In genomic region chr6:130092336-130092948, GRCm38 (mm10) we compare ENCODE assay signal across 42 mouse cellular contexts. TPM values are rescaled to one million over a fixed set of nuclear protein-coding genes. Genes with fewer than 3 reads are reported as not detected.
DNase-seq lines count a peak whose midpoint lies in the region; ATAC-seq and TF ChIP-seq lines count a peak whose summit lies in the region.
"Had no signal": no experiment of that assay in that cellular context is flagged by ENCODE, and none has a peak within 500 bp of the region (broad histone marks: within the 10 kb centered on the region; RNA-seq: fewer than 3 reads in every experiment).

No protein-coding gene starts in this region.

- no peaks in the 10 kb centered on the region for H3K4me1 ChIP-seq in liver, adult 2 months (ENCODE audit: control insufficient read depth, insufficient read depth, low read length)
- no peaks in the 10 kb centered on the region for H3K4me1 ChIP-seq in liver, postnatal 0 days (ENCODE audit: insufficient read depth)
- H3K4me1 ChIP-seq: embryonic facial prominence, embryonic 10.5 days; embryonic facial prominence, embryonic 15.5 days; forebrain, embryonic 12.5 days; liver, embryonic 13.5 days; megakaryocyte, embryonic 14.5 days; midbrain, embryonic 13.5 days; neural tube, embryonic 15.5 days had no signal

- intact Hi-C loops in heart, postnatal 36 days (cut with DNase I): no loop called here

- peak; percentile 23 for DNase-seq in liver, adult 2 months (ENCODE audit: extremely low read depth, low read depth, low spot score)
- DNase-seq in liver, postnatal 0 days: no peak
- DNase-seq in thymus, postnatal 4 days: no peak
- DNase-seq in layer of hippocampus, adult 8-10 months (ENCODE audit: low spot score in 2 of 2): no peak
- no peak for DNase-seq in heart, postnatal 36 days
- DNase-seq: adrenal gland, adult 8-10 months; cerebellum, adult 11-12 months; cerebellum, postnatal 10 days; forebrain, postnatal 0 days; heart, postnatal 14 days; kidney, adult 8-10 months; kidney, postnatal 25 days; left cerebral cortex, postnatal 4 days; liver, embryonic 13.5 days; lung, adult 2 months; lung, postnatal 14 days; right cerebral cortex, postnatal 25 days; thymus, adult 18-20 months; thymus, postnatal 25 days had no signal

- H3K9ac ChIP-seq in liver, adult 2 months (ENCODE audit: low read depth, low read length): no peak overlapping the region
- H3K9ac ChIP-seq in liver, postnatal 0 days (replicated peaks): no peak overlapping the region
- H3K9ac ChIP-seq: embryonic facial prominence, embryonic 15.5 days; forebrain, embryonic 12.5 days; forebrain, postnatal 0 days; liver, embryonic 13.5 days; midbrain, embryonic 13.5 days; neural tube, embryonic 15.5 days had no signal

- H3K27ac ChIP-seq in liver, adult 2 months (replicated peaks; ENCODE audit: insufficient read depth, low read depth, low read length): no peak overlapping the region
- H3K27ac ChIP-seq in liver, postnatal 0 days (ENCODE audit: low read depth): no peak overlapping the region
- H3K27ac ChIP-seq: embryonic facial prominence, embryonic 10.5 days; embryonic facial prominence, embryonic 15.5 days; forebrain, embryonic 12.5 days; liver, embryonic 13.5 days; midbrain, embryonic 13.5 days; neural tube, embryonic 15.5 days; stomach, postnatal 0 days had no signal

- no peak overlapping the region for H3K4me3 ChIP-seq in liver, adult 2 months (ENCODE audit: insufficient read depth, low read depth, low read length)
- H3K4me3 ChIP-seq in liver, postnatal 0 days (ENCODE audit: low read depth, low read length): no peak overlapping the region
- H3K4me3 ChIP-seq: embryonic facial prominence, embryonic 10.5 days; embryonic facial prominence, embryonic 15.5 days; forebrain, embryonic 12.5 days; liver, embryonic 13.5 days; megakaryocyte, embryonic 14.5 days; midbrain, embryonic 13.5 days; neural tube, embryonic 15.5 days had no signal

- H3K36me3 ChIP-seq in liver, adult 2 months (ENCODE audit: control insufficient read depth, insufficient read depth, low read length): no peaks in the 10 kb centered on the region
- H3K36me3 ChIP-seq in liver, postnatal 0 days (replicated peaks; ENCODE audit: insufficient read depth, low read length): no peaks in the 10 kb centered on the region
- H3K36me3 ChIP-seq: embryonic facial prominence, embryonic 10.5 days; embryonic facial prominence, embryonic 15.5 days; forebrain, embryonic 12.5 days; liver, embryonic 13.5 days; midbrain, embryonic 13.5 days; neural tube, embryonic 15.5 days had no signal

- no peaks in the 10 kb centered on the region for H3K9me3 ChIP-seq in liver, postnatal 0 days (ENCODE audit: low read length)
- H3K9me3 ChIP-seq: embryonic facial prominence, embryonic 15.5 days; liver, embryonic 13.5 days; megakaryocyte, embryonic 14.5 days; midbrain, embryonic 13.5 days had no signal

- TF ChIP-seq EP300 in liver, postnatal 0 days (IDR thresholded peaks at IDR 0.05; ENCODE audit: low read depth): no peak

- TF ChIP-seq POLR2A in liver, adult 2 months (IDR thresholded peaks at IDR 0.05; ENCODE audit: extremely low read depth, insufficient read depth, low read length): no peak

- H3K27me3 ChIP-seq in liver, adult 2 months (ENCODE audit: control insufficient read depth, insufficient read depth, low read length): no peaks in the 10 kb centered on the region
- no peaks in the 10 kb centered on the region for H3K27me3 ChIP-seq in liver, postnatal 0 days (ENCODE audit: insufficient read depth, low read length)
- H3K27me3 ChIP-seq: embryonic facial prominence, embryonic 15.5 days; forebrain, embryonic 12.5 days; liver, embryonic 13.5 days; megakaryocyte, embryonic 14.5 days; midbrain, embryonic 13.5 days; neural tube, embryonic 15.5 days had no signal

- no peak for ATAC-seq in liver, postnatal 0 days
- ATAC-seq in granulocyte monocyte progenitor cell, adult 5-6 weeks (replicated peaks; ENCODE audit: poor library complexity, severe bottlenecking): peak; percentile 82
- ATAC-seq in megakaryocyte progenitor cell, adult 5-6 weeks (replicated peaks; ENCODE audit: poor library complexity): peak; percentile 70
- no peak for ATAC-seq in activated CD4-positive, CD25-positive, alpha-beta regulatory T cell, adult 4 months
- ATAC-seq: forebrain, postnatal 0 days; hindbrain, embryonic 16.5 days; intestine, embryonic 16.5 days; midbrain, embryonic 13.5 days had no signal

- no peaks in the 10 kb centered on the region for H3K79me2 ChIP-seq in liver, adult 2 months (ENCODE audit: control insufficient read depth, insufficient read depth, low read length)

- WGBS in liver, adult 2 months: 68% methylated on average over 5 of the region's 5 CpGs
- 71% methylated on average over 5 of the region's 5 CpGs for WGBS in liver, postnatal 0 days (ENCODE audit: insufficient replicate concordance)

- no peak overlapping the region for H3K4me2 ChIP-seq in liver, postnatal 0 days (ENCODE audit: low read depth, low read length)
- H3K4me2 ChIP-seq: embryonic facial prominence, embryonic 15.5 days; forebrain, embryonic 12.5 days; liver, embryonic 13.5 days; midbrain, embryonic 13.5 days; neural tube, embryonic 15.5 days had no signal

- TF ChIP-seq CTCF in liver, adult 2 months (IDR thresholded peaks at IDR 0.05; ENCODE audit: low read depth, low read length): no peak
- TF ChIP-seq CTCF in liver, postnatal 0 days (IDR thresholded peaks at IDR 0.05; ENCODE audit: low read depth): no peak

RNA-seq across cellular contexts. Expression of gene Klra4, which starts 25.4 kb away (rescaled TPM):
- total RNA-seq in liver, adult 2 months (2014; rRNA removed): not detected in 2 replicates
- polyA plus RNA-seq in liver, adult 2 months (2012; rRNA removed): not detected in 2 replicates
- polyA plus RNA-seq in liver, postnatal 0 days (2015; fragmentation: Nextera tagmentation; extraction: Ambion mirVana): not detected in 2 replicates
- total RNA-seq in granulocyte monocyte progenitor cell, adult 5-6 weeks (2014; fragmentation: Nextera tagmentation): not detected in 2 replicates
- total RNA-seq in granulocyte monocyte progenitor cell, adult 5-6 weeks (2017): not detected in 2 replicates
- not detected in 2 replicates for total RNA-seq in megakaryocyte progenitor cell, adult 5-6 weeks (2015)
- total RNA-seq in megakaryocyte progenitor cell, adult 5-6 weeks (2017): not detected in 2 replicates
- total RNA-seq in layer of hippocampus, adult 8-10 months (2022): not detected
- polyA plus RNA-seq in activated CD4-positive, CD25-positive, alpha-beta regulatory T cell, adult 4 months (2017; shearing (Covaris generic)): not detected
- not detected for total RNA-seq in heart, postnatal 36 days (2021)
- total RNA-seq: ES-E14; forebrain, postnatal 0 days; gastrocnemius, adult 8-10 months; gastrocnemius, postnatal 4 days; heart, adult 8-10 months; heart, postnatal 14 days; layer of hippocampus, adult 18-20 months; layer of hippocampus, postnatal 14 days; left cerebral cortex, adult 8-10 months; left cerebral cortex, postnatal 4 days had no signal
- polyA plus RNA-seq: cortical plate, adult 2 months; embryonic facial prominence, embryonic 10.5 days; embryonic facial prominence, embryonic 15.5 days; forebrain, embryonic 12.5 days; forebrain, postnatal 0 days; heart, embryonic 14.5 days; hindbrain, embryonic 11.5 days; hindbrain, embryonic 16.5 days; intestine, embryonic 16.5 days; limb, embryonic 14.5 days; liver, embryonic 13.5 days; midbrain, embryonic 13.5 days; neural tube, embryonic 15.5 days; stomach, postnatal 0 days had no signal

RNA-seq across cellular contexts. Expression of gene Klra8, which starts 37.3 kb away (rescaled TPM):
- not detected in 2 replicates for total RNA-seq in liver, adult 2 months (2014; rRNA removed)
- not detected in 2 replicates for polyA plus RNA-seq in liver, adult 2 months (2012; rRNA removed)
- not detected in 2 replicates for polyA plus RNA-seq in liver, postnatal 0 days (2015; fragmentation: Nextera tagmentation; extraction: Ambion mirVana)
- total RNA-seq in granulocyte monocyte progenitor cell, adult 5-6 weeks (2014; fragmentation: Nextera tagmentation): not detected in 2 replicates
- total RNA-seq in granulocyte monocyte progenitor cell, adult 5-6 weeks (2017): not detected in 2 replicates
- 1.2 TPM in 1 of 2 replicates, not detected in the other for total RNA-seq in megakaryocyte progenitor cell, adult 5-6 weeks (2015)
- not detected in 2 replicates for total RNA-seq in megakaryocyte progenitor cell, adult 5-6 weeks (2017)
- total RNA-seq in layer of hippocampus, adult 8-10 months (2022): under 1 TPM in 1 of 4 experiments, not detected in 3; 0.39 TPM
- polyA plus RNA-seq in activated CD4-positive, CD25-positive, alpha-beta regulatory T cell, adult 4 months (2017; shearing (Covaris generic)): not detected
- not detected for total RNA-seq in heart, postnatal 36 days (2021)
- total RNA-seq: ES-E14; forebrain, postnatal 0 days; gastrocnemius, postnatal 4 days; layer of hippocampus, adult 18-20 months; layer of hippocampus, postnatal 14 days; left cerebral cortex, adult 8-10 months; left cerebral cortex, postnatal 4 days had no signal
- polyA plus RNA-seq: cortical plate, adult 2 months; embryonic facial prominence, embryonic 10.5 days; embryonic facial prominence, embryonic 15.5 days; forebrain, embryonic 12.5 days; forebrain, postnatal 0 days; heart, embryonic 14.5 days; hindbrain, embryonic 11.5 days; hindbrain, embryonic 16.5 days; intestine, embryonic 16.5 days; limb, embryonic 14.5 days; liver, embryonic 13.5 days; midbrain, embryonic 13.5 days; neural tube, embryonic 15.5 days; stomach, postnatal 0 days had no signal

Comparison
In these comparisons a context has a peak if more than half of its experiments do, and no peak if none do; other contexts are left out.
1. ATAC-seq: peak in granulocyte monocyte progenitor cell, adult 5-6 weeks (single experiment) and megakaryocyte progenitor cell, adult 5-6 weeks (single experiment); none in liver, postnatal 0 days (single experiment) and activated CD4-positive, CD25-positive, alpha-beta regulatory T cell, adult 4 months (single experiment).